Mouse (Mus musculus) myocyte (in vitro differentiated cells): ENCODE results near the gene Atp8b4. TPM values are rescaled to one million over a fixed set of nuclear protein-coding genes. Genes with fewer than 3 reads are reported as not detected.

Experiments used
- H3K27me3 ChIP-seq: one replicate; pipeline ENCODE4 v1.6.1; 2011; ENCODE audit not compliant: control insufficient read depth, insufficient read depth, insufficient read length
- H3K36me3 ChIP-seq: one replicate; pipeline ENCODE4 v1.6.1; 2011; ENCODE audit not compliant: control insufficient read depth, insufficient read depth
- H3K4me2 ChIP-seq: one replicate; pipeline ENCODE4 v1.6.1; 2011; ENCODE audit warnings: low read depth, control low read depth
- H3K4me3 ChIP-seq: one replicate; pipeline ENCODE4 v1.5.1; 2011; ENCODE audit warnings: mild to moderate bottlenecking, control low read depth, moderate library complexity
- H3K79me2 ChIP-seq: one replicate; pipeline ENCODE4 v1.6.1; 2011; ENCODE audit not compliant: control insufficient read depth, insufficient read depth
- H3ac ChIP-seq: one replicate; pipeline ENCODE4 v1.6.1; 2011; ENCODE audit not compliant: control insufficient read depth, insufficient read length
- CEBPB ChIP-seq: IDR thresholded peaks from 2 replicates; pipeline ENCODE4 v1.6.1; 2011; ENCODE audit warnings: mild to moderate bottlenecking, moderate library complexity; ENCODE audit not compliant: poor library complexity, insufficient read depth, severe bottlenecking
- E2F4 ChIP-seq: IDR thresholded peaks from one replicate; pipeline ENCODE4 v1.6.1; 2011; ENCODE audit warnings: mild to moderate bottlenecking, control low read depth, moderate library complexity; ENCODE audit not compliant: insufficient read depth
- MAX ChIP-seq: IDR thresholded peaks from one replicate; pipeline ENCODE4 v1.6.1; 2011; ENCODE audit warnings: low read depth, mild to moderate bottlenecking, control low read depth
- MYOD1 ChIP-seq, 3 experiments: IDR thresholded peaks; one replicate each; pipeline ENCODE4 v1.6.1; 2011; ENCODE audit warnings: control low read depth in 2 of 3, low read depth in 2 of 3, mild to moderate bottlenecking in 2 of 3, moderate library complexity in 1 of 3; ENCODE audit not compliant: insufficient read length in 2 of 3, control insufficient read depth in 1 of 3
- MYOG ChIP-seq, 3 experiments: IDR thresholded peaks; one replicate each; pipeline ENCODE4 v1.6.1; 2011; ENCODE audit warnings: control low read depth in 2 of 3, low read depth in 2 of 3, mild to moderate bottlenecking in 2 of 3; ENCODE audit not compliant: insufficient read length in 2 of 3, control insufficient read depth in 1 of 3, insufficient read depth in 1 of 3
- POLR2A ChIP-seq: IDR thresholded peaks from one replicate; pipeline ENCODE4 v1.6.1; 2011; ENCODE audit warnings: low read depth, mild to moderate bottlenecking, control low read depth, moderate library complexity; ENCODE audit not compliant: insufficient read length
- POLR2AphosphoS2 ChIP-seq: IDR thresholded peaks from one replicate; pipeline ENCODE4 v1.6.1; 2011; ENCODE audit warnings: low read depth, control low read depth; ENCODE audit not compliant: insufficient read length
- REST ChIP-seq: IDR thresholded peaks from one replicate; pipeline ENCODE4 v1.6.1; 2011; ENCODE audit warnings: mild to moderate bottlenecking, control low read depth, moderate library complexity; ENCODE audit not compliant: insufficient read depth, insufficient read length
- SRF ChIP-seq: IDR thresholded peaks from one replicate; pipeline ENCODE4 v1.6.1; 2011; ENCODE audit warnings: low read depth; ENCODE audit not compliant: control insufficient read depth, insufficient read length
- TCF12 ChIP-seq: IDR thresholded peaks from one replicate; pipeline ENCODE4 v1.6.1; 2011; ENCODE audit warnings: mild to moderate bottlenecking, control low read depth; ENCODE audit not compliant: poor library complexity, insufficient read depth, severe bottlenecking
- TCF3 ChIP-seq: IDR thresholded peaks from one replicate; pipeline ENCODE4 v1.6.1; 2011; ENCODE audit warnings: low read depth, control low read depth; ENCODE audit not compliant: insufficient read length
- USF1 ChIP-seq: IDR thresholded peaks from one replicate; pipeline ENCODE4 v1.6.1; 2011; ENCODE audit warnings: low read depth, mild to moderate bottlenecking, control low read depth, moderate library complexity
- polyA plus RNA-seq: library from polyadenylated mRNA; unstranded; fragments of >200 nt; fragmentation: generic; extraction: Trizol; gene quantifications from one replicate; pipeline ENCODE4 v1.2.1, GENCODE M21; 2012; ENCODE audit warnings: missing spikeins

Atp8b4 gene
- polyA plus RNA-seq, 1 experiment = 0.01 TPM

- Histone ChIP-seq H3ac (no peak overlapping the region), H3K4me2 (no peak overlapping the region), H3K79me2 (no peaks in the 10 kb centered on the region), H3K4me3 (no peak overlapping the region), H3K36me3 (no peaks in the 10 kb centered on the region), H3K27me3 (no peaks in the 10 kb centered on the region)
- TF ChIP-seq POLR2A (no peak), E2F4 (no peak), MYOG (IDR thresholded peaks at IDR 0.05; ENCODE audit: control insufficient read depth in 1 of 3, insufficient read depth in 1 of 3, insufficient read length in 2 of 3, low read depth in 2 of 3) (no peak), SRF (no peak), TCF12 (no peak)
These were observed 1.6 kb downstream of the Atp8b4 start for GRCm38 (mm10) chr2:126498761-126499452.

- Histone ChIP-seq H3ac (no peak overlapping the region), H3K27me3 (no peaks in the 10 kb centered on the region), H3K4me2 (no peak overlapping the region), H3K36me3 (no peaks in the 10 kb centered on the region), H3K4me3 (no peak overlapping the region), H3K79me2 (no peaks in the 10 kb centered on the region)
- TF ChIP-seq SRF (no peak), TCF12 (no peak), REST (no peak), CEBPB (no peak), E2F4 (no peak), MYOD1 (IDR thresholded peaks at IDR 0.05; ENCODE audit: control insufficient read depth in 1 of 3, insufficient read length in 2 of 3, low read depth in 2 of 3) (no peak), MYOG (IDR thresholded peaks at IDR 0.05; ENCODE audit: control insufficient read depth in 1 of 3, insufficient read depth in 1 of 3, insufficient read length in 2 of 3, low read depth in 2 of 3) (no peak), POLR2AphosphoS2 (no peak), TCF3 (no peak)
These were observed 3.6 kb downstream of the Atp8b4 start for GRCm38 (mm10) chr2:126496838-126497237.

DNA sequence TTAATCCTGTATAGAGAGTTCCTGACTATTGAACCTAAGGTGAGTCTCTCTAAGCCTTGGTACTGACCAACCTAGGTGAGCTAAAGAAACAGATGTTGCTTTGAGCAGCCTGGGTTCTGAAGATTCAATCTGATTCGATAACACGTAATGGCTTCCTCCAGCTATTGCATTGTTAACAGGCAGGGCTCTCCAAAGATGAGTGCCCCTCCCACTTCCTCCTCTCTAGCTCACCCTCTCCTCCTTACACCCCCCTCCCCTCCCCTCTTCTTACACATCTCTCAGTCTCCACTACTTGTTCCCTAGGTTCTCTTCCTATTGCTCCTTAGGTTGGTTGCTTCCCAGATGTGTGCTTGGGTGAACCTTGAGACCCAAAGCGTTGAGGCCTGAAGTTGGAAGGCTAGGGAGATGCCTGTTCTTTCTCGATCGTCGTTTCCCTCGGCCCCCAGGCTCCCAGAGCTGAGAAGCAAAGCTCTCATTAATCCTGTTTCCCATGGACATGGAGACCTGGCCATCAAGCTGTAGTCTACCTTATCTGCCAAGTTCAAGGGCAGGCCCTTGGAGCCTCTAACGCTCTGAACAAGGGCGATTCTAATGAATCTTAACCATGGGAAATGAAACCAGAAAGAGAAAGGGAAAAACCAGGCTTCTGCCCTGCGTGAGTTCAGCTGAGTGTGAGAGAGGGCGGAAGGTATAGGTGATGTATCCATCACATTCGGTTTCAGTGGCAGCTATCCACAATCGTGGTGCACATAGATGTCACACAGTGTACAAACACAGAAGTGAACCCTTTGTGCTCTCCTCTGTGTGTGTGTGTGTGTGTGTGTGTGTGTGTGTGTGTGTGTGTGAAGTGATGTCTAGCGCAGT lies 4.4 kb downstream of the Atp8b4 start:
- TF ChIP-seq TCF12 (no peak), MYOG (IDR thresholded peaks at IDR 0.05; ENCODE audit: control insufficient read depth in 1 of 3, insufficient read depth in 1 of 3, insufficient read length in 2 of 3, low read depth in 2 of 3) (no peak), CEBPB (no peak), MYOD1 (IDR thresholded peaks at IDR 0.05; ENCODE audit: control insufficient read depth in 1 of 3, insufficient read length in 2 of 3, low read depth in 2 of 3) (no peak), MAX (no peak), TCF3 (no peak), E2F4 (no peak)
- no peak overlapping the region for H3K4me3 ChIP-seq
- no peaks in the 10 kb centered on the region for H3K79me2 ChIP-seq
- no peaks in the 10 kb centered on the region for H3K36me3 ChIP-seq
- no peak overlapping the region for H3K4me2 ChIP-seq
- H3ac ChIP-seq = no peak overlapping the region
- no peaks in the 10 kb centered on the region for H3K27me3 ChIP-seq

GRCm38 (mm10) chr2:126495230-126495629 lies 5.2 kb downstream of the Atp8b4 start:
- no peak overlapping the region for H3ac ChIP-seq
- no peaks in the 10 kb centered on the region for H3K27me3 ChIP-seq
- no peak overlapping the region for H3K4me2 ChIP-seq
- TF ChIP-seq POLR2AphosphoS2 (no peak), USF1 (no peak), MYOG (IDR thresholded peaks at IDR 0.05; ENCODE audit: control insufficient read depth in 1 of 3, insufficient read depth in 1 of 3, insufficient read length in 2 of 3, low read depth in 2 of 3) (no peak), CEBPB (no peak), E2F4 (no peak), MYOD1 (IDR thresholded peaks at IDR 0.05; ENCODE audit: control insufficient read depth in 1 of 3, insufficient read length in 2 of 3, low read depth in 2 of 3) (no peak), MAX (no peak), SRF (no peak), TCF3 (no peak), TCF12 (no peak)
- H3K79me2 ChIP-seq = no peaks in the 10 kb centered on the region
- no peak overlapping the region for H3K4me3 ChIP-seq
- H3K36me3 ChIP-seq = no peaks in the 10 kb centered on the region

GRCm38 (mm10) chr2:126493306-126493705 lies 7.2 kb downstream of the Atp8b4 start:
- H3K36me3 ChIP-seq = no peaks in the 10 kb centered on the region
- no peak overlapping the region for H3K4me2 ChIP-seq
- H3K79me2 ChIP-seq = no peaks in the 10 kb centered on the region
- H3ac ChIP-seq = no peak overlapping the region
- no peaks in the 10 kb centered on the region for H3K27me3 ChIP-seq
- no peak for TF ChIP-seq MYOD1 (IDR thresholded peaks at IDR 0.05; ENCODE audit: control insufficient read depth in 1 of 3, insufficient read length in 2 of 3, low read depth in 2 of 3)
- no peak for TF ChIP-seq MAX
- TF ChIP-seq TCF3 = no peak
- TF ChIP-seq REST = no peak
- no peak for TF ChIP-seq MYOG (IDR thresholded peaks at IDR 0.05; ENCODE audit: control insufficient read depth in 1 of 3, insufficient read depth in 1 of 3, insufficient read length in 2 of 3, low read depth in 2 of 3)
- TF ChIP-seq POLR2AphosphoS2 = no peak
- no peak for TF ChIP-seq CEBPB
- TF ChIP-seq USF1 = no peak
- TF ChIP-seq TCF12 = no peak
- no peak for TF ChIP-seq POLR2A
- TF ChIP-seq SRF = no peak
- TF ChIP-seq E2F4 = no peak
- no peak overlapping the region for H3K4me3 ChIP-seq
